Mouse (Mus musculus): Measurements from ENCODE around the gene Rhox11. TPM values are rescaled to one million over a fixed set of nuclear protein-coding genes. Genes with fewer than 3 reads are reported as not detected.

Gene Rhox11
- polyA plus RNA-seq (2014; fragmentation: Illumina TruSeq; extraction: RNeasy Lipid Tissue Mini Kit (QIAGEN cat#74804); ENCODE audit: low read depth, low replicate concordance), result not detected

GRCm38 (mm10) chrX:38085041-38085440 is at the start of gene Rhox11:
Gene Rhox11 (minus strand): TSS chrX:38085141.

GRCm38 (mm10) chrX:38120982-38121381 is 36.0 kb upstream of the Rhox11 start, which contains the start of gene Rhox13:
Gene Rhox13 (plus strand): TSS chrX:38121219.

GRCm38 (mm10) chrX:38110807-38111206 is 25.9 kb upstream of the Rhox11 start, which contains the start of gene Rhox12:
Gene Rhox12 (minus strand): TSS chrX:38110907.

GRCm38 (mm10) chrX:38066175-38066574 is 18.8 kb downstream of the Rhox11 start, which contains the start of gene Rhox10:
Gene Rhox10 (plus strand): TSS chrX:38066475.

GRCm38 (mm10) chrX:38043014-38043413 is 41.9 kb downstream of the Rhox11 start, which contains the start of gene Btg1-ps2:
Gene Btg1-ps2 (minus strand): TSS chrX:38043114.

Other genes starting within 250 kb of the Rhox11 start
- gene Rhox8, start 206.2 kb downstream of the Rhox11 start, polyA plus RNA-seq (2014; fragmentation: Illumina TruSeq; extraction: RNeasy Lipid Tissue Mini Kit (QIAGEN cat#74804); ENCODE audit: low read depth, low replicate concordance), result not detected
- not detected for gene Rhox7b, start 187.9 kb downstream of the Rhox11 start, polyA plus RNA-seq (2014; fragmentation: Illumina TruSeq; extraction: RNeasy Lipid Tissue Mini Kit (QIAGEN cat#74804); ENCODE audit: low read depth, low replicate concordance)
- not detected for gene Rhox9, start 183.4 kb downstream of the Rhox11 start, polyA plus RNA-seq (2014; fragmentation: Illumina TruSeq; extraction: RNeasy Lipid Tissue Mini Kit (QIAGEN cat#74804); ENCODE audit: low read depth, low replicate concordance)
- gene Btg1-ps1, start 66.3 kb downstream of the Rhox11 start, polyA plus RNA-seq (2014; fragmentation: Illumina TruSeq; extraction: RNeasy Lipid Tissue Mini Kit (QIAGEN cat#74804); ENCODE audit: low read depth, low replicate concordance), result not detected
- gene Btg1-ps2, start 42.0 kb downstream of the Rhox11 start, polyA plus RNA-seq (2014; fragmentation: Illumina TruSeq; extraction: RNeasy Lipid Tissue Mini Kit (QIAGEN cat#74804); ENCODE audit: low read depth, low replicate concordance), result not detected
- not detected for gene Rhox10, start 18.7 kb downstream of the Rhox11 start, polyA plus RNA-seq (2014; fragmentation: Illumina TruSeq; extraction: RNeasy Lipid Tissue Mini Kit (QIAGEN cat#74804); ENCODE audit: low read depth, low replicate concordance)
- not detected for gene Rhox12, start 25.8 kb upstream of the Rhox11 start, polyA plus RNA-seq (2014; fragmentation: Illumina TruSeq; extraction: RNeasy Lipid Tissue Mini Kit (QIAGEN cat#74804); ENCODE audit: low read depth, low replicate concordance)
- gene Rhox13, start 36.1 kb upstream of the Rhox11 start, polyA plus RNA-seq (2014; fragmentation: Illumina TruSeq; extraction: RNeasy Lipid Tissue Mini Kit (QIAGEN cat#74804); ENCODE audit: low read depth, low replicate concordance), result not detected
- 7.7 TPM for gene Zbtb33, start 104.7 kb upstream of the Rhox11 start, polyA plus RNA-seq (2014; fragmentation: Illumina TruSeq; extraction: RNeasy Lipid Tissue Mini Kit (QIAGEN cat#74804); ENCODE audit: low read depth, low replicate concordance)
- 0.52 TPM for gene Tmem255a, start 167.3 kb upstream of the Rhox11 start, polyA plus RNA-seq (2014; fragmentation: Illumina TruSeq; extraction: RNeasy Lipid Tissue Mini Kit (QIAGEN cat#74804); ENCODE audit: low read depth, low replicate concordance)
- 0.10 TPM for gene Atp1b4, start 231.0 kb upstream of the Rhox11 start, polyA plus RNA-seq (2014; fragmentation: Illumina TruSeq; extraction: RNeasy Lipid Tissue Mini Kit (QIAGEN cat#74804); ENCODE audit: low read depth, low replicate concordance)